Mouse (Mus musculus) thymus, adult 2 months (tissue): ENCODE data around the gene Dnah8.

Experiments used
- CTCF ChIP-seq: fragments of 200-500 bp; IDR thresholded peaks from 2 replicates; pipeline ENCODE4 v1.5.1; 2012; ENCODE audit warnings: mild to moderate bottlenecking, control low read depth, low read length, moderate library complexity, borderline replicate concordance; ENCODE audit not compliant: control insufficient read depth, poor library complexity, insufficient read depth; ENCODE audit errors: extremely low read depth
- POLR2A ChIP-seq: fragments of 200-500 bp; IDR thresholded peaks from 2 replicates; pipeline ENCODE4 v1.6.1; 2012; ENCODE audit warnings: mild to moderate bottlenecking, low read length, control low read depth, moderate library complexity; ENCODE audit not compliant: control insufficient read depth, poor library complexity, insufficient read depth; ENCODE audit errors: extremely low read depth

- no peak for TF ChIP-seq CTCF
- TF ChIP-seq POLR2A: no peak
Measured at GRCm38 (mm10) chr17:30849813-30850212, 225.7 kb downstream of the Dnah8 start.
